Mouse (Mus musculus): ENCODE data around the gene Gtpbp3. TPM values are rescaled to one million over a fixed set of nuclear protein-coding genes. Genes with fewer than 3 reads are reported as not detected.

Gene Gtpbp3
- polyA plus RNA-seq, 1 experiment from 2014 or later, result 15.3 TPM

Other genes starting within 250 kb of the Gtpbp3 start
- 28.4 and 30.4 TPM in 2 replicates for gene Myo9b, start 215.4 kb upstream of the Gtpbp3 start, polyA plus RNA-seq (2016; fragmentation: Nextera tagmentation; extraction: Ambion mirVana)
- gene Haus8, start 215.2 kb upstream of the Gtpbp3 start, polyA plus RNA-seq (2016; fragmentation: Nextera tagmentation; extraction: Ambion mirVana), result 51.2 and 52.6 TPM in 2 replicates
- 80.8 and 82.4 TPM in 2 replicates for gene Use1, start 121.3 kb upstream of the Gtpbp3 start, polyA plus RNA-seq (2016; fragmentation: Nextera tagmentation; extraction: Ambion mirVana)
- gene Ocel1, start 116.8 kb upstream of the Gtpbp3 start, polyA plus RNA-seq (2016; fragmentation: Nextera tagmentation; extraction: Ambion mirVana), result 5.8 and 6.7 TPM in 2 replicates
- gene Nr2f6, start 106.1 kb upstream of the Gtpbp3 start, polyA plus RNA-seq (2016; fragmentation: Nextera tagmentation; extraction: Ambion mirVana), result 61.2 and 65.2 TPM in 2 replicates
- 5.7 and 6.8 TPM in 2 replicates for gene Ushbp1, start 92.3 kb upstream of the Gtpbp3 start, polyA plus RNA-seq (2016; fragmentation: Nextera tagmentation; extraction: Ambion mirVana)
- 91.1 and 104 TPM in 2 replicates for gene Babam1, start 91.2 kb upstream of the Gtpbp3 start, polyA plus RNA-seq (2016; fragmentation: Nextera tagmentation; extraction: Ambion mirVana)
- gene Ankle1, start 82.1 kb upstream of the Gtpbp3 start, polyA plus RNA-seq (2016; fragmentation: Nextera tagmentation; extraction: Ambion mirVana), result 22.0 and 26.4 TPM in 2 replicates
- 107 and 108 TPM in 2 replicates for gene Abhd8, start 24.4 kb upstream of the Gtpbp3 start, polyA plus RNA-seq (2016; fragmentation: Nextera tagmentation; extraction: Ambion mirVana)
- 194 and 214 TPM in 2 replicates for gene Mrpl34, start 23.1 kb upstream of the Gtpbp3 start, polyA plus RNA-seq (2016; fragmentation: Nextera tagmentation; extraction: Ambion mirVana)
- 155 and 161 TPM in 2 replicates for gene Dda1, start 18.9 kb upstream of the Gtpbp3 start, polyA plus RNA-seq (2016; fragmentation: Nextera tagmentation; extraction: Ambion mirVana)
- 18.0 and 19.6 TPM in 2 replicates for gene Ano8, start 2.1 kb upstream of the Gtpbp3 start, polyA plus RNA-seq (2016; fragmentation: Nextera tagmentation; extraction: Ambion mirVana)
- gene Plvap, start 23.6 kb downstream of the Gtpbp3 start, polyA plus RNA-seq (2016; fragmentation: Nextera tagmentation; extraction: Ambion mirVana), result 39.7 and 42.4 TPM in 2 replicates
- gene Ccdc194, start 37.6 kb downstream of the Gtpbp3 start, polyA plus RNA-seq (2016; fragmentation: Nextera tagmentation; extraction: Ambion mirVana), result 0.67 and 0.70 TPM in 2 replicates
- gene Bst2, start 49.4 kb downstream of the Gtpbp3 start, polyA plus RNA-seq (2016; fragmentation: Nextera tagmentation; extraction: Ambion mirVana), result 12.9 and 13.4 TPM in 2 replicates
- 51.7 and 58.4 TPM in 2 replicates for gene Mvb12a, start 54.8 kb downstream of the Gtpbp3 start, polyA plus RNA-seq (2016; fragmentation: Nextera tagmentation; extraction: Ambion mirVana)
- 0.18 and 0.56 TPM in 2 replicates for gene Tmem221, start 70.8 kb downstream of the Gtpbp3 start, polyA plus RNA-seq (2016; fragmentation: Nextera tagmentation; extraction: Ambion mirVana)
- not detected in 2 replicates for gene Nxnl1, start 78.5 kb downstream of the Gtpbp3 start, polyA plus RNA-seq (2016; fragmentation: Nextera tagmentation; extraction: Ambion mirVana)
- 51.3 and 54.8 TPM in 2 replicates for gene Slc27a1, start 80.8 kb downstream of the Gtpbp3 start, polyA plus RNA-seq (2016; fragmentation: Nextera tagmentation; extraction: Ambion mirVana)
- 197 and 202 TPM in 2 replicates for gene Pgls, start 104.1 kb downstream of the Gtpbp3 start, polyA plus RNA-seq (2016; fragmentation: Nextera tagmentation; extraction: Ambion mirVana)
- gene Fam129c, start 109.5 kb downstream of the Gtpbp3 start, polyA plus RNA-seq (2016; fragmentation: Nextera tagmentation; extraction: Ambion mirVana), result 5.3 and 6.3 TPM in 2 replicates
- 63.7 and 65.9 TPM in 2 replicates for gene Colgalt1, start 122.9 kb downstream of the Gtpbp3 start, polyA plus RNA-seq (2016; fragmentation: Nextera tagmentation; extraction: Ambion mirVana)
- 13.9 and 16.1 TPM in 2 replicates for gene Unc13a, start 183.7 kb downstream of the Gtpbp3 start, polyA plus RNA-seq (2016; fragmentation: Nextera tagmentation; extraction: Ambion mirVana)
- gene Jak3, start 188.2 kb downstream of the Gtpbp3 start, polyA plus RNA-seq (2016; fragmentation: Nextera tagmentation; extraction: Ambion mirVana), result 3.7 and 3.8 TPM in 2 replicates
- gene Insl3, start 201.1 kb downstream of the Gtpbp3 start, polyA plus RNA-seq (2016; fragmentation: Nextera tagmentation; extraction: Ambion mirVana), result 0.69 TPM in 1 of 2 replicates, not detected in the other
- 0.59 and 0.86 TPM in 2 replicates for gene B3gnt3, start 213.7 kb downstream of the Gtpbp3 start, polyA plus RNA-seq (2016; fragmentation: Nextera tagmentation; extraction: Ambion mirVana)
- 38.4 and 39.4 TPM in 2 replicates for gene Fcho1, start 237.6 kb downstream of the Gtpbp3 start, polyA plus RNA-seq (2016; fragmentation: Nextera tagmentation; extraction: Ambion mirVana)

Measured in hindbrain, embryonic 12.5 days (tissue).